Mouse (Mus musculus) left cerebral cortex, postnatal 4 days (tissue): ENCODE results near the gene Rap1gap. TPM values are rescaled to one million over a fixed set of nuclear protein-coding genes. Genes with fewer than 3 reads are reported as not detected.

Experiments used
- DNase-seq: peaks from one replicate; pipeline ENCODE4 v3.0.0-alpha.2; 2022
- intact Hi-C: fragments of 180-260 bp; cut with DNase I; formaldehyde crosslinking; loops from one replicate; pipeline ENCODE4 v1.15.1; 2025
- total RNA-seq, 2 experiments: library from RNA; stranded (reverse); gene quantifications; 2 replicates each; pipeline ENCODE4 v1.2.3; 2021

Rap1gap gene
- total RNA-seq = 100 to 1,000 TPM; 147 to 164 TPM

- DNase-seq = peak; percentile 61
- intact Hi-C loops = no loop called here
These were observed at the start of gene Rap1gap for GRCm38 (mm10) chr4:137664433-137664979. Gene Rap1gap, plus strand, starts transcription at chr4:137664726.

- intact Hi-C loops = no loop called here
These were observed 41.7 kb upstream of the Rap1gap start for GRCm38 (mm10) chr4:137622847-137623246.

GRCm38 (mm10) chr4:137627476-137628235, 36.9 kb upstream of the Rap1gap start:
- intact Hi-C loops = no loop called here

More at GRCm38 (mm10) chr4:137622847-137623246, 41.7 kb upstream of the Rap1gap start:
- DNase-seq = no peak

GRCm38 (mm10) chr4:137628400-137628799, 36.1 kb upstream of the Rap1gap start:
- no peak for DNase-seq
- intact Hi-C loops = no loop called here

More at GRCm38 (mm10) chr4:137627476-137628235, 36.9 kb upstream of the Rap1gap start:
- DNase-seq = no peak

- DNase-seq = peak; percentile 12
- intact Hi-C loops = no loop called here
These were observed 35.2 kb upstream of the Rap1gap start for GRCm38 (mm10) chr4:137629354-137629753.

GRCm38 (mm10) chr4:137630153-137630552, 34.4 kb upstream of the Rap1gap start:
- intact Hi-C loops = no loop called here
- no peak for DNase-seq

- intact Hi-C loops = no loop called here
- no peak for DNase-seq
These were observed 32.9 kb upstream of the Rap1gap start for GRCm38 (mm10) chr4:137631596-137631995.

- intact Hi-C loops = no loop called here
- DNase-seq = no peak
These were observed 31.1 kb upstream of the Rap1gap start for GRCm38 (mm10) chr4:137633394-137633793.

- DNase-seq = no peak
- intact Hi-C loops = no loop called here
These were observed 27.9 kb upstream of the Rap1gap start for GRCm38 (mm10) chr4:137636597-137636996.

GRCm38 (mm10) chr4:137641556-137641955, 23.0 kb upstream of the Rap1gap start:
- no peak for DNase-seq
- intact Hi-C loops = no loop called here

GRCm38 (mm10) chr4:137642101-137642500, 22.4 kb upstream of the Rap1gap start:
- intact Hi-C loops = no loop called here
- no peak for DNase-seq

- intact Hi-C loops = no loop called here
- no peak for DNase-seq
These were observed 21.1 kb upstream of the Rap1gap start for GRCm38 (mm10) chr4:137643459-137643858.

GRCm38 (mm10) chr4:137646262-137646661, 18.3 kb upstream of the Rap1gap start:
- no peak for DNase-seq
- intact Hi-C loops = no loop called here

GRCm38 (mm10) chr4:137647648-137648047, 16.9 kb upstream of the Rap1gap start:
- no peak for DNase-seq
- intact Hi-C loops = no loop called here

GRCm38 (mm10) chr4:137648230-137648629, 16.3 kb upstream of the Rap1gap start:
- intact Hi-C loops = no loop called here
- no peak for DNase-seq

- DNase-seq = no peak
- intact Hi-C loops = no loop called here
These were observed 13.6 kb upstream of the Rap1gap start for GRCm38 (mm10) chr4:137650912-137651311.

GRCm38 (mm10) chr4:137652835-137653346, 11.6 kb upstream of the Rap1gap start:
- intact Hi-C loops = no loop called here
- no peak for DNase-seq

GRCm38 (mm10) chr4:137655241-137656031, 9.1 kb upstream of the Rap1gap start:
- no peak for DNase-seq
- intact Hi-C loops = no loop called here

- intact Hi-C loops = no loop called here
- DNase-seq = no peak
These were observed 6.9 kb upstream of the Rap1gap start for GRCm38 (mm10) chr4:137657674-137658073.

GRCm38 (mm10) chr4:137659541-137659940, 5.0 kb upstream of the Rap1gap start:
- intact Hi-C loops = no loop called here

GRCm38 (mm10) chr4:137660364-137661077, 4.0 kb upstream of the Rap1gap start:
- intact Hi-C loops = no loop called here

More at GRCm38 (mm10) chr4:137659541-137659940, 5.0 kb upstream of the Rap1gap start:
- DNase-seq = no peak

More at GRCm38 (mm10) chr4:137660364-137661077, 4.0 kb upstream of the Rap1gap start:
- DNase-seq = peak; percentile 39
